Mouse (Mus musculus) forebrain, embryonic 10.5 days (tissue): ENCODE data around the gene Cep295nl. TPM values are rescaled to one million over a fixed set of nuclear protein-coding genes. Genes with fewer than 3 reads are reported as not detected.

Experiments
- DNase-seq: peaks from one replicate; pipeline ENCODE4 v3.0.0-alpha.2; 2017; ENCODE audit warnings: low spot score; ENCODE audit errors: extremely low spot score
- H3K27ac ChIP-seq: fragments of 300-500 bp; sonication (generic); 2 replicates; pipeline ENCODE4 v1.5.1; 2016; ENCODE audit warnings: mild to moderate bottlenecking
- H3K27me3 ChIP-seq: fragments of 300-500 bp; sonication (generic); 2 replicates; pipeline ENCODE4 v1.6.1; 2016; ENCODE audit warnings: mild to moderate bottlenecking; ENCODE audit not compliant: poor library complexity, severe bottlenecking
- H3K36me3 ChIP-seq: fragments of 300-500 bp; sonication (generic); replicated peaks from 2 replicates; pipeline ENCODE4 v1.6.1; 2016; ENCODE audit warnings: mild to moderate bottlenecking, moderate library complexity
- H3K4me1 ChIP-seq: fragments of 300-500 bp; sonication (generic); 2 replicates; pipeline ENCODE4 v1.6.1; 2016
- H3K4me3 ChIP-seq: fragments of 300-500 bp; sonication (generic); 2 replicates; pipeline ENCODE4 v1.5.1; 2016; ENCODE audit warnings: mild to moderate bottlenecking, moderate library complexity
- H3K9me3 ChIP-seq: fragments of 300-500 bp; sonication (generic); 2 replicates; pipeline ENCODE4 v1.6.1; 2016; ENCODE audit warnings: mild to moderate bottlenecking, moderate library complexity
- WGBS: fragments of 180-500 bp; shearing (Covaris S2); methylation state at CpG from one replicate; pipeline ENCODE4 v1.1.7; 2016; 5-methylcytosine and 5-hydroxymethylcytosine counted together
- polyA plus RNA-seq: library from polyadenylated mRNA; unstranded; fragments of >200 nt; fragmentation: Nextera tagmentation; extraction: Ambion mirVana; gene quantifications from 2 replicates; pipeline ENCODE4 v1.2.1, GENCODE M21; 2016

Cep295nl gene
- polyA plus RNA-seq, 1 experiment from 2014 or later, result 0.26 TPM

DNA sequence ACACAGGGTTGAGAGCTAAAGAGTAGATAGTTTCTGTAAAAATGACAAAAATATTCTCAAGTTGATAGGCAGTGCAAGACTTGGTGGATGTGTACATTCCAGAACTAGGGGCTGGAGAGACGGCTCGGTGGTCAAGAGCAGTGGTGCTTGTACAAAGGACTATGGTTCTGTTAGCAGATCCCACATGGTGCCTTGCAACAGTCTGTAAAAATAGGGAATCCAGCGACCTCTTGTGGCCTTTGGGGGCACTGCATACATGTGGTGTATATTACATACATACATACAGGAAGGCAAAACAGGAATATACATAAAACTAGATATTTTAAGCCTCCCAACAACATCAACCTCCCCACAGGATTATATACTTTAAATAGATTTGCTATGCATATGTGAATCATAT, 26.0 kb upstream of the Cep295nl start:
- DNase-seq, result no peak
- no peaks in the 10 kb centered on the region for H3K27me3 ChIP-seq
- 65% methylated on average over 3 of the region's 3 CpGs for WGBS
- H3K4me1 ChIP-seq, result peaks cover 30% of the 10 kb centered on the region
- H3K4me3 ChIP-seq, result no peak overlapping the region
- no peaks in the 10 kb centered on the region for H3K9me3 ChIP-seq
- H3K27ac ChIP-seq, result no peak overlapping the region
- H3K36me3 ChIP-seq, result no peaks in the 10 kb centered on the region

DNA sequence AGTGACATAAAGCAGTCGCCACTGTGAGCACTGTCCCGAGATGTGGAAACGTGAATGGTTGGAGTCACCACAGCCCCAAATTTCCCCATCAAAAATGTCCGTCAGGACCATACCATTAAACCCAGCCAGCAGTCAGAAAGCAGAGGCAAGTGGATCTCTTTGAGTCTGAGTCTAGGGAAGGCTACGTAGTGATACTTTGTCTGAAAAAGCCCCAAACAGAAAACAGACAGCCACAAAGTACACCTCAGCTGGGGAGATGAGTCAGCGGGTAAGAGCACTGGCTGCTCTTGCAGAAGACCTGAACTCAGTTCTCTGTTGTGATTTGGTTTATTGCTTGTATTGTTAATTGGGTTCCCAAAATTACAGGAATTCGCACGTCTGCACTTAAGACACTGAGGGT, 24.3 kb upstream of the Cep295nl start:
- DNase-seq, result no peak
- whole genome bisulfite sequencing, result 78% methylated on average over 8 of the region's 8 CpGs
- Histone ChIP-seq H3K4me1 (peaks cover 44% of the 10 kb centered on the region), H3K27me3 (peaks cover 4% of the 10 kb centered on the region; the same call in 1 of the 2 replicates), H3K9me3 (no peaks in the 10 kb centered on the region), H3K4me3 (no peak overlapping the region), H3K36me3 (no peaks in the 10 kb centered on the region), H3K27ac (peak overlapping the region; percentile 82; the same call in 1 of the 2 replicates)

DNA sequence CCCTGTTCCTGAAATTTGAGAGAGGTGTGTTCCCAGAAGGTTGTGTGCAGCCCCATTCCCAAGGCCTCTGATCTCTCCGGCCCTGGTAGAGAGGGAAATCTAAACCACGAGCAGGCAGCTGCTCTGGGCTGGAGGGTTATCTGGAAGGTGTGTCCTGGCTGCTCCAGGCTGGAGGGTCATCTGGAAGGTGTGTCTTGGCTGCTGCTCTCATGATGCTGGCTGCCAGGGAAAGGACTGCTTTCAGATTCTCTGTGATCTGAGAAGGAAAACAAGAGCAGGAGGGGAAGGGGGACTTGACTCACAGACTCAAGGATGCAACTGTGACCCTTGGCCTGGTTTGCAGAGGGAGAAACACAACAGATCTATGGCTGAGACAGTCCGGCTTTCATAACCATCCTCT, 23.8 kb upstream of the Cep295nl start:
- Histone ChIP-seq H3K36me3 (no peaks in the 10 kb centered on the region), H3K4me3 (no peak overlapping the region), H3K27me3 (peaks cover 4% of the 10 kb centered on the region; the same call in 1 of the 2 replicates), H3K4me1 (peaks cover 44% of the 10 kb centered on the region), H3K27ac (peak overlapping the region; percentile 82), H3K9me3 (no peaks in the 10 kb centered on the region)
- no peak for DNase-seq
- 68% methylated on average over 3 of the region's 3 CpGs for WGBS

DNA sequence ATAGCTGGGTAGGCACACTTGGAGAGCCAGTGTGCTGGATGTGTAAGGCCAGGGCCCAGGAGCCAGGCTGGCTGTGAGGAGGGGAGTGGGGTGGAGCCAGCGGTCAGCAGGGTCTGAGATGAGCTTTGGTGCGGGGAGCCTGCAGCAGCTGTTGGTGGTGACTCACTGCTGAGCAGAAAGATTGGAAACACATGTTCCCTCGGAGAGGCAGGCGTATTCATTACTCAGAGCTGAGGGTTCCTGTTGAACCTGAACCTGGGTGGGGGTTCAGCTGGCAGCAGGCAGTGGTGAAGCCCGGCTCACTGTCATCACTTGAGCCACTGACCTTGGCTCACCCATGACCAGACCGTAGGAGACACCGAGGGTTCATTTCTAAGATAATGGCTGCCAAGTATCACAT, 22.9 kb upstream of the Cep295nl start:
- peak; percentile 28 for DNase-seq

DNA sequence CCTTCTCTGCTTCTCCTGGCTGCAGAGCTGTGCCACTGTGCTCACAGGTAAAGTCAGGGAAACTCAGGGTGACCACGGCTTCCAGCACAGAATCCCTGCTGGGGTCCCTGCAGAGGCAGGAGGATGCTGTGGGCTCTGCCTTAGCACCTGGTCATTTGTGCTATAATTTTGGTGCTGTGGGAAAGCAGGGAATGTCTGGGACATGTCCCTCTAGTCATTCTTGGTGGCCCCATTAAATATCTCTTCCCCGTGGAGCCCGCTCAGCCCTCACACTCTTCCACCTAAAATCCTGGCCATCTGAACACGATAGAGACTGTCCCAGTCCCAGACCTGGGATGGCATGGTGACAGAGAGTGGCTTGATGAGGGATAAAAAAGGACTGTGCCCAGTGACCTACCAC, 21.7 kb upstream of the Cep295nl start:
- 88% methylated on average over 4 of the region's 4 CpGs for WGBS
- Histone ChIP-seq H3K27me3 (peaks cover 4% of the 10 kb centered on the region; the same call in 1 of the 2 replicates), H3K4me3 (no peak overlapping the region), H3K27ac (peak overlapping the region; percentile 82), H3K36me3 (no peaks in the 10 kb centered on the region), H3K9me3 (no peaks in the 10 kb centered on the region), H3K4me1 (peaks cover 51% of the 10 kb centered on the region)
- DNase-seq, result no peak

More for the DNA sequence above, 22.9 kb upstream of the Cep295nl start:
- H3K9me3 ChIP-seq, result no peaks in the 10 kb centered on the region
- H3K36me3 ChIP-seq, result no peaks in the 10 kb centered on the region
- no peak overlapping the region for H3K4me3 ChIP-seq
- peaks cover 4% of the 10 kb centered on the region; the same call in 1 of the 2 replicates for H3K27me3 ChIP-seq
- H3K4me1 ChIP-seq, result peaks cover 51% of the 10 kb centered on the region
- 55% methylated on average over 7 of the region's 7 CpGs for WGBS
- H3K27ac ChIP-seq, result peak overlapping the region; percentile 82; the same call in 1 of the 2 replicates

DNA sequence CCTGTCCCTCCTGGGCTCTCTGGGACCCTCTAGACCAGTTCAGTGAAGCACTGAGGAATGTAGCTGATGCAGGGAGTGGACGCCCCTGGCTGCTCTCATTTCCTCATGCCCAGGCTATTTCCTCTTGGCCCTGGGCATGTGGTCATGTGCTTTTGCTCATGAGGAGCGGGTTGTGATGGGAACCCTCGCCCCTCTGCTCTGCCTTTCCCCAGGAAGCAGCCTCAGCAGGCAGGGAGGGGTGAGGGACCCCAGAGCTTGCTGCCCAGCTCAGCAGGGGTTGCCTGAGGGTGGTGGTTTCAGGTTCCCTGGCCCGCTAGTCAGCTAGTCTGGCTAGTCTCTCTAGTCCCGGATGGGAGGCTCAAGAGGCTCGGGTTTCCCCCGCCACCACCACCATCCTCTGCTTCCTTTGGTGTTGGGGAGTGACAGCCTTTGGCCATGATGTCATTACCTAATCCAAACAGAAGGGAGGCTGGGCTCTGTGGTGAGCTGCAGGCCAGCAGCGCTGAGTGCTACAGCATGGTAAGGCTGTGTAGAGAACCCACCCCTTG, 20.7 kb upstream of the Cep295nl start:
- peaks cover 51% of the 10 kb centered on the region for H3K4me1 ChIP-seq
- H3K36me3 ChIP-seq, result no peaks in the 10 kb centered on the region
- H3K4me3 ChIP-seq, result peak overlapping the region; percentile 19; the same call in 1 of the 2 replicates
- peaks cover 4% of the 10 kb centered on the region; the same call in 1 of the 2 replicates for H3K27me3 ChIP-seq
- peak overlapping the region; percentile 82 for H3K27ac ChIP-seq
- no peaks in the 10 kb centered on the region for H3K9me3 ChIP-seq
- WGBS, result 8% methylated on average over 8 of the region's 8 CpGs
- peak; percentile 55 for DNase-seq

DNA sequence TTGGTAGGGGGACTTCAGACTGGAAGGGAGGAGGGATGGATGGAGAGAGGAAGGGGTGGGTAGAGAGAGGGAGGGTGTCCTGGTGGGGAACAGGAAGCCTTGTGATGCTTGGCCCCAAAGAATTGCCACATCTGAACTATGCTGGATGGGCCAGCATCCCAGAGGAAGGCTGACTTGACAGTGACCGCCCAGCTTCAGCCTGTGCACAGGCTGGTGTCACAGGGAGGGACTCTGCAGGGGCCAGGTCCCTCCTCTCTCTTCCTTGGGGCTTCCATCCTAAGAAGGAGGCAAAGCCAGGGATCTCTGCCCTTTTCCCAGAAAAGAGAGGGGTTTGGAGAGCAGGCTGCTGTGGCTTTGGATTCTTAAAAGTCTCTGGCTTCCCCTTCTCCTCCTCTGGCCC, 20.2 kb upstream of the Cep295nl start:
- Histone ChIP-seq H3K36me3 (no peaks in the 10 kb centered on the region), H3K27me3 (peaks cover 4% of the 10 kb centered on the region; the same call in 1 of the 2 replicates), H3K4me1 (peaks cover 51% of the 10 kb centered on the region), H3K9me3 (no peaks in the 10 kb centered on the region), H3K4me3 (no peak overlapping the region), H3K27ac (peak overlapping the region; percentile 82)
- no peak for DNase-seq
- WGBS, result 68% methylated on average over 1 of the region's 1 CpGs

DNA sequence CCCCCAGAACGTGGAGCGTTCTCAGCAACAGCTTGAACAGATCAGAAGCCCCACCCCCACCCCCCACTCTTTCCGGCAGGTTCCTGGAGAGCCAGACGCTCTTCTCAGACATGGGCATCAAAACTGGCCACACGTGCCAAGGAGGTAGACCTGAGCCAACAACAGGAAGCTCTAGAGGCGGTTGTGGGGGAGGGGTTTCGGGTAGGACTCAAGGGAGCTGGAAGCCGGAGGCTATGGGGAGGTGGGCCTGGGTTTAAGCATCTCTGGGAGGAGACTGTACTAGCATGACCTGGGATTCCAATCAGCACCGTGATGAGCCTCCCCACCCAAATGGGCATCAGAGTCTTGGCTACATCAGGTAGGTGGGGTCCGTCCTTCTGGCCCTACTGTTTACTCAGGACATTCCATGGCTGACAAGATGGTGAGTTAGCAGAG, 18.6 kb upstream of the Cep295nl start:
- H3K27me3 ChIP-seq, result peaks cover 8% of the 10 kb centered on the region
- 80% methylated on average over 10 of the region's 10 CpGs for WGBS

DNA sequence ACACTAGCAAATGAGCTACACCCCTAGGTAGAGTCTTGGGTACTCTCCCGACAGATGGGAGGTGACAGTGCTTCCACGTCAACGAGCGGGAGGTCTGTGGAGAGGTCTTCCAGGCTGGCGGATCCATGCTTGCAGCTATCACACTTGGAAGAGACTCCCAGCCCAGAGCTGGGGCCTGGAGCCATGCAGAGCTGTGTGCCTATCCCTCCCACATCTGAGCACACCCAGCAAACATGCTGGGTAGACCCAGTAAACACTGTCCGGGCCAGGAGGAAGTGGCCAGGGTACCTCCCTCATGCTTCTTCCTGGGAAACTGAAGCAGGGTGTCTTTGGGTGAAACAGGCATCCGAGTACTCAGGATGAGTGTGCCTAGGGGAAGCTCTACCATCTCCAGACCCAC, 18.2 kb upstream of the Cep295nl start:
- H3K36me3 ChIP-seq, result no peaks in the 10 kb centered on the region
- WGBS, result 87% methylated on average over 7 of the region's 7 CpGs
- H3K27me3 ChIP-seq, result peaks cover 9% of the 10 kb centered on the region
- 0 out of 2 replicates have a peak overlapping the region, but pooled peaks have one; percentile 15 for H3K27ac ChIP-seq
- DNase-seq, result no peak
- H3K4me3 ChIP-seq, result no peak overlapping the region
- no peaks in the 10 kb centered on the region for H3K9me3 ChIP-seq
- peaks cover 49% of the 10 kb centered on the region for H3K4me1 ChIP-seq

More for the DNA sequence above, 18.6 kb upstream of the Cep295nl start:
- Histone ChIP-seq H3K4me3 (no peak overlapping the region), H3K9me3 (no peaks in the 10 kb centered on the region), H3K4me1 (peaks cover 49% of the 10 kb centered on the region), H3K36me3 (no peaks in the 10 kb centered on the region), H3K27ac (0 out of 2 replicates have a peak overlapping the region, but pooled peaks have one; percentile 15)
- no peak for DNase-seq

DNA sequence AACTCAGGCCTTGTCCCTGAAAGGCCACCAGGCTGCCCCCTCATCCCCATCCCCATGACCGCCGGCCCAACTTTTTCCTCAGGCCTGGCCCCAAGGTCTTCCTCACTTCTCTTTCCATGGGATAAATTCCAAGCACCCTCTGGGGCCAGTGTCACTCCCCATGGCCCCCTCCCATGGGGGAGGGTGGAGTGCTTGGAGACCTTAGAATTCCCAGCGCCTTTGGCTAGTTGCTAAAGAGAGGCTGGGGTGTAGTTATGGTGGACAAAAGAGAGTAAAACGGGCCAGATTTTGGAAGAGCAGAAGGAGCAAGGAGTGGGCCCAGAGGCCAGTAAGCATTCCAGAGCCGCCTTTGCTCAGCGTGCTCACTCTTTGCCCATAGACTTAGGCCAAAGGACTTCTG, 13.3 kb upstream of the Cep295nl start, which contains the start of gene Timp2:
Gene Timp2, minus strand, starts transcription at position 101 of the 400 bp plus-strand sequence.
- Histone ChIP-seq H3K4me3 (peak within 1 kb of the TSS; percentile 90), H3K27ac (peak within 1 kb of the TSS; percentile 96), H3K36me3 (peaks cover 17% of the 10 kb centered on the region), H3K4me1 (peaks cover 41% of the 10 kb centered on the region), H3K27me3 (peaks cover 25% of the 10 kb centered on the region), H3K9me3 (no peaks in the 10 kb centered on the region)
- DNase-seq, result no peak
- 31% methylated on average over 6 of the region's 6 CpGs for WGBS

DNA sequence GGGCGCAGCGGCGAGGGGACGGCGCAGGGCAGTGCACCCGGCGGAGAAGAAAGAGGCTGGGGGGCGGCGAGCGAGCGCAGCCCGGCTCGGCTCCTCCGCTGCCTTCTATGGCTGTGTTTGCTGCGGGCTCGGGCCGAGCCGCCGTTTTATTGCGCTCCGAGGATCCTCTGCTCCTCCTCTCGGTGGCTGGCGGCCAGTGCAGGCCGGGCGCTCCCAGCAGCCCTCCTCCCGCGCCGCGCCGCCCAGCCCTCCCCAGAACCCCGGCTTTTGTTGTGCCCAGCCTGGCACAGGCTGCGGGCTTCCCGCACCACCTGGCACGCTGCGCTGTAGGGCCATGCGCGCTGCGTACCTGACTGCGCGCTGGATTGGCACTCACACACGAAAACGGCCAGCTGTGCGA, 12.9 kb upstream of the Cep295nl start:
- peaks cover 19% of the 10 kb centered on the region for H3K36me3 ChIP-seq
- DNase-seq, result peak; percentile 84
- peak overlapping the region; percentile 90 for H3K4me3 ChIP-seq
- WGBS, result under 1% methylated on average over 37 of the region's 43 CpGs
- H3K27ac ChIP-seq, result peak overlapping the region; percentile 96
- H3K27me3 ChIP-seq, result peaks cover 25% of the 10 kb centered on the region
- H3K9me3 ChIP-seq, result no peaks in the 10 kb centered on the region
- peaks cover 39% of the 10 kb centered on the region for H3K4me1 ChIP-seq

DNA sequence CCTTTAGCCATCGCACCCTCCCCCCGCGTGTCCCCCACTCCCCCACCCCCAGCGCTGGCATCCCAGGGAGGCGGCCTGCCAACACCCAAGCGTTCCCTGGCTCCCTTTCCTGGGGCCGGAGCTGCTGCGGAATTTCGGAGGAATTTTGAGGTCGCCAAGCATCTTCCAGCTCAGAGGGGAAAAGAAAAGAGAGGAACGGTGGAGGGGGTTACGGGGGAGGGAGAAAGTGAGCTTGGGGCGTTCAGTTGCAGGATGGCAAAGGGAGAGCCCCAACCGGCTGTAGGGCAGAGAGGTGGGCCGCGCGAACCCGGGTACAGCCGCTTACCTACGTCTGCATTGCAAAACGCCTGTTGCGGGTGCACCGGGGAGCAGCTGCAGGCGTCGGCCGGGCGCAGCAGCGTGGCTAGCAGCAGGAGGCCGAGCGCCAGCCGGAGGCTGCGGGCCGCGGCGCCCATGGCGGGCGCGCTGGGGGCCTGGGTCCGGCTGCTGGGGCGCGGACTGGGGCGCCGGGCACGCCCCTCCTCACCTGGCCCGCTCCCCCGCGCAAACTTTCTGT, 12.4 kb upstream of the Cep295nl start:
- WGBS, result under 1% methylated on average over 47 of the region's 47 CpGs
- Histone ChIP-seq H3K4me3 (peak overlapping the region; percentile 90), H3K27me3 (peaks cover 25% of the 10 kb centered on the region), H3K4me1 (peaks cover 39% of the 10 kb centered on the region), H3K36me3 (peaks cover 19% of the 10 kb centered on the region), H3K27ac (peak overlapping the region; percentile 96), H3K9me3 (no peaks in the 10 kb centered on the region)
- DNase-seq, result peak; percentile 44

DNA sequence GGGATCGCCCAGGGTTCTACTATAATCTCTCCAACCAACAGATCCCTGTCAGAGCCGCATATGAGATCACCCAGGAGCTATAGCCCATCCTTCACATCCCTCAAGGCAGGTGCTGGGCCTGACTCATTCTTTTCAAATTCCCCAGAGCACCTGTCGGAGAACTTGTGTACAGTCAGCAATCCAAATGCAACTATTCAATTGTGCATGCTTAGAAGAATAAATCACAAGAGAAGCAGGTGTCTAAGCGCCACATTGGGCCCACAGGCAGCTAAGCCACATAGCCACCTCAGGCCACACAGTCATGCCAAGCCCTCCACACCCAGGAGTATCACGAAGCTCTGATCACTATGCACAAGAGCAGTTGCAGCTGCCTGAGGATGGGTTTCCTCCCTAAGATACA, 7.2 kb upstream of the Cep295nl start:
- Histone ChIP-seq H3K36me3 (peaks cover 19% of the 10 kb centered on the region), H3K27ac (0 out of 2 replicates have a peak overlapping the region, but pooled peaks have one; percentile 49), H3K27me3 (peaks cover 14% of the 10 kb centered on the region), H3K4me3 (no peak overlapping the region), H3K4me1 (peaks cover 46% of the 10 kb centered on the region), H3K9me3 (no peaks in the 10 kb centered on the region)
- 83% methylated on average over 5 of the region's 5 CpGs for WGBS
- no peak for DNase-seq
